Mouse (Mus musculus) erythroblast, embryonic 14.5 days (primary cell): Measurements from ENCODE around the gene Olfr1230. TPM values are rescaled to one million over a fixed set of nuclear protein-coding genes. Genes with fewer than 3 reads are reported as not detected.

Experiments used
- H3K27me3 ChIP-seq: 2 replicates; pipeline ENCODE4 v1.6.1; 2012; ENCODE audit warnings: inconsistent platforms; ENCODE audit not compliant: control insufficient read depth
- H3K36me3 ChIP-seq: 2 replicates; pipeline ENCODE4 v1.6.1; 2012; ENCODE audit warnings: mild to moderate bottlenecking, inconsistent platforms; ENCODE audit not compliant: control insufficient read depth
- H3K4me1 ChIP-seq: 2 replicates; pipeline ENCODE4 v1.6.1; 2012; ENCODE audit warnings: inconsistent platforms; ENCODE audit not compliant: control insufficient read depth
- H3K4me3 ChIP-seq: replicated peaks from 2 replicates; pipeline ENCODE3; 2012; ENCODE audit warnings: moderate library complexity, mild to moderate bottlenecking, inconsistent platforms
- H3K9me3 ChIP-seq: 2 replicates; pipeline ENCODE4 v1.6.1; 2012; ENCODE audit warnings: low read length, inconsistent platforms, mixed read lengths; ENCODE audit not compliant: control insufficient read depth
- GATA1 ChIP-seq: IDR thresholded peaks from 2 replicates; pipeline ENCODE4 v1.6.1; 2012; ENCODE audit warnings: low read length, inconsistent platforms, mixed read lengths
- TAL1 ChIP-seq: IDR thresholded peaks from 3 replicates; pipeline ENCODE4 v1.6.1; 2012; ENCODE audit warnings: low read length, inconsistent platforms, mixed read lengths
- polyA plus RNA-seq: library from polyadenylated mRNA; stranded (reverse); fragments of >175 nt; gene quantifications from 2 replicates; pipeline ENCODE4 v1.2.3, GENCODE M21; 2012

The Olfr1230 gene
- not detected in 2 replicates for polyA plus RNA-seq

DNA sequence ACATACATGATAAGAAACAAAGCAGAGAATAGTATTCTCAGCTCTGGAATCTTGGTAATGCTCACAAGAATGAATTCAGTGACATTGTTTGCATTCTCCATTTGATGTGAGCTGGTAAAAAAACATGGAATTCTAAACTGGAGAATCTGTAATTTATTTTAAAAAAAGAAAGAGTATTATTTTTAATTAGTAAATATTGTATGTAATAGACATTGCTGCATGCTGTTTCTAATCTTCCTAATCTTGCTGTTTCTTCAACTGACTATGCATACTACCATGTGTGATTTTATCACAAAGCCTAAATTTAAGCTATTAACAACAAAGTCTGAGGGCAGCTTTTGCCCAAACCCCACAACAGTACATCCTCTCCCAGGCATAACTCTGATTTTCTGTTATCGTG, at the start of gene Olfr1230:
TSS of gene Olfr1230 (minus strand) at position 101 of the 400 bp plus-strand sequence.
- Histone ChIP-seq H3K9me3 (0 out of 2 replicates have a peak, but pooled peaks cover 2% of the 10 kb centered on the region), H3K36me3 (no peaks in the 10 kb centered on the region), H3K4me1 (no peaks in the 10 kb centered on the region), H3K4me3 (no peak within 1 kb of the TSS), H3K27me3 (no peaks in the 10 kb centered on the region)
- TF ChIP-seq TAL1 (no peak), GATA1 (no peak)

DNA sequence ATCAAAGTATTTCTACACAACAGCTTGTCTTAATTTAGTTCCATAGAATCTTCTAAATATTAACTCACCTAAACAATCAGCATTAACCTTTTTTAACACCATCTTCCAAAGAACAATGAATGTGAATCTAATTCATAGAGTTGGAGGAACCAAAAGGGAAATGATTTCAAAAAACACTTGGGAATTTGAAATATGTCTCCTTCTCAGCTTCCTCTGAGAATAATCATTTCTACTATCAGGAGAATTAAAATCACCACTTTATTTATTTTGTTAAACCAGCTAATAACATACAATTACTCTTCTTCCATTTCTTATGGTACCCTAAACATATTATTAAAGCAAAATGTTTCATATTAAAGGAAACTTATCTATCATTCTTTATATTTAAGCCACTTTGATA, 45.2 kb upstream of the Olfr1230 start, which contains the start of gene Olfr1233:
TSS of gene Olfr1233 (minus strand) at position 101 of the 400 bp plus-strand sequence.
- Histone ChIP-seq H3K4me1 (no peaks in the 10 kb centered on the region), H3K4me3 (no peak within 1 kb of the TSS), H3K27me3 (no peaks in the 10 kb centered on the region), H3K36me3 (no peaks in the 10 kb centered on the region), H3K9me3 (no peaks in the 10 kb centered on the region; the same call in 1 of the 2 replicates)
- TF ChIP-seq GATA1 (no peak), TAL1 (no peak)

DNA sequence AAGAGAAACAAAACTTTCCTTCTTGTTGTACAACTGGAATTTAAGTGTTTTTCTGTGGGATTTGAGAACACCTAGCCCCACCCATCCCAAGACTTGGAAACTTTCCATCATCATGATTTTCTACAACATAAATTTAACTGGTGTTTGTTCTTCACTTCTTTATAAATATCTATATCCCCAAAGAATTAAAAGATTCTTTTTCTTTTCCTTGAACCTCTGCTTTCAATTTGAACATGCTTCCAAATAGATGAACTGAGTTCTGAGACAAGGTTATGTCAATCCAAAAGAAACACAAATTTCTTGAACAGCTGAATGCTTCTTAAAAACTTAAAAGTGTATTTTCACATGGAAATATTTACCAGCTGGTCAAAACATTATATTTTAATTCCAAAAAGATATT, 32.5 kb upstream of the Olfr1230 start, which contains the start of gene Olfr1232:
TSS of gene Olfr1232 (minus strand) at position 101 of the 400 bp plus-strand sequence.
- Histone ChIP-seq H3K9me3 (no peaks in the 10 kb centered on the region; the same call in none of the 2 replicates), H3K4me3 (no peak within 1 kb of the TSS), H3K27me3 (no peaks in the 10 kb centered on the region), H3K36me3 (no peaks in the 10 kb centered on the region), H3K4me1 (no peaks in the 10 kb centered on the region)
- no peak for TF ChIP-seq GATA1
- TF ChIP-seq TAL1, result no peak

DNA sequence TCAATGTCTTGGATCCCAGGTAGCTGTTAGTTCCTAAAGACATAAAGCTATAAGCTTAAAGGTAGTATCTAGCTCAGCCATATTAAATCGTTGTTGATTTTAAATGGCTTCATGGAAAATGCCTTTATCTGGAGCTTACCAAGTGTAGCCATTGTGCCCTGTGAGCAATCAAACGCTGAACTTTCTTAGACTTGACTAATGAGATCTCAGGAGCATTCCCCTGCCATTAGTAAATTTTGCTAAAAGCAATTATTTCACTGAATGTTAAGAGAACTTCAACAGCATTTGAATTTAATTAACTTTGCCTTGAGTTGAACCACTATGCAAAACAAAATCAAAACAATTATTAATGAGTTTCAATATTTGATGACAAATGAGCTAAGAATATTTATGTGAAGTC, 9.9 kb upstream of the Olfr1230 start, which contains the start of gene Olfr1231:
TSS of gene Olfr1231 (minus strand) at position 101 of the 400 bp plus-strand sequence.
- no peaks in the 10 kb centered on the region for H3K36me3 ChIP-seq
- H3K4me3 ChIP-seq, result no peak within 1 kb of the TSS
- H3K27me3 ChIP-seq, result no peaks in the 10 kb centered on the region
- H3K4me1 ChIP-seq, result no peaks in the 10 kb centered on the region
- no peaks in the 10 kb centered on the region; the same call in 1 of the 2 replicates for H3K9me3 ChIP-seq
- TF ChIP-seq GATA1, result no peak
- no peak for TF ChIP-seq TAL1

DNA sequence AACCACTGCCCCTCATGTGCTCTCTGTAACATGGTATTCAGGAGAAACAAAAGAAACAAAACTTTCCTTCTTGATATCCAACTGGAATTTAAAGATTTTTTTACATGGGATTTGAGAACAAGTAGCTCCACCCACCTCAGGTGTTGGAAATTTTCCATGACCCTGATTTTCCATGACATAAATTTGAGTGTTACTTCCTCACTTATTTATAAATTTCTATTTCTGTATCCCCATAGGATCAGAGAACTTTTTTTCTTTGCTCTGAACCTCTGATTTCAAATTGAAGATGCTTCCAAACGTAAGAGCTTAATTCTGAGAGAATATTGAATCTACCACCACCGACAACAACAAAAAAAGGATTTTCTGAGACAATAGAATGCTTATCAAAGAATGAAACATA, 9.2 kb downstream of the Olfr1230 start, which contains the start of gene Olfr1229:
TSS of gene Olfr1229 (minus strand) at position 101 of the 400 bp plus-strand sequence.
- Histone ChIP-seq H3K4me1 (no peaks in the 10 kb centered on the region), H3K27me3 (no peaks in the 10 kb centered on the region), H3K9me3 (no peaks in the 10 kb centered on the region), H3K36me3 (no peaks in the 10 kb centered on the region), H3K4me3 (no peak within 1 kb of the TSS)
- TF ChIP-seq GATA1 (no peak), TAL1 (no peak)

DNA sequence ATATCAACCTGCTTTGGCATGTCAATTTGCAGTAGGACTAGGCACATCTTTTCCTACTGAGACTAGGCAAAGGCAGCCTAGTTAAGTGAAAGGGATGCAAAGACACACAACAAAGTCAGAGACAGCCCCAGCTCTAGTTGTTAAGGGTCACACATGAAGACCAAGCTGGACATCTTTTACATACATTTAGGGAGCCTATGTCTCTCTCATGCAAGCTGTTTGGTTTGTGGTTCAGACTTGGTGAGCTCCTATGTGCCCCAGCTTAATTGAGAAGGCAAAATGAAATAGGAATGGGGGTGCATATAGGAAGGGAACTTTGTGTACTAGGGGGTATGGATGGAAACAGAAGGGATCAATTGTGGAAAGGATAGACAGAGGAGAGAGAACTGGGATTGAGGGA, 43.1 kb downstream of the Olfr1230 start, which contains the start of gene Olfr1228:
TSS of gene Olfr1228 (minus strand) at position 101 of the 400 bp plus-strand sequence.
- Histone ChIP-seq H3K27me3 (no peaks in the 10 kb centered on the region), H3K9me3 (no peaks in the 10 kb centered on the region), H3K4me3 (no peak within 1 kb of the TSS), H3K36me3 (no peaks in the 10 kb centered on the region), H3K4me1 (no peaks in the 10 kb centered on the region)
- TF ChIP-seq GATA1 (no peak), TAL1 (no peak)

Other genes starting within 250 kb of the Olfr1230 start
- gene Olfr1218, start 236.1 kb downstream of the Olfr1230 start, polyA plus RNA-seq, result not detected in 2 replicates
- not detected in 2 replicates for gene Olfr1219, start 213.8 kb downstream of the Olfr1230 start, polyA plus RNA-seq
- not detected in 2 replicates for gene Olfr1220, start 190.4 kb downstream of the Olfr1230 start, polyA plus RNA-seq
- not detected in 2 replicates for gene Olfr1221, start 180.0 kb downstream of the Olfr1230 start, polyA plus RNA-seq
- not detected in 2 replicates for gene Olfr1222, start 164.2 kb downstream of the Olfr1230 start, polyA plus RNA-seq
- not detected in 2 replicates for gene Olfr1223, start 145.7 kb downstream of the Olfr1230 start, polyA plus RNA-seq
- not detected in 2 replicates for gene Olfr1224-ps1, start 133.2 kb downstream of the Olfr1230 start, polyA plus RNA-seq
- gene Olfr1225, start 122.6 kb downstream of the Olfr1230 start, polyA plus RNA-seq, result not detected in 2 replicates
- not detected in 2 replicates for gene Olfr1226, start 97.2 kb downstream of the Olfr1230 start, polyA plus RNA-seq
- not detected in 2 replicates for gene Olfr1228, start 43.2 kb downstream of the Olfr1230 start, polyA plus RNA-seq
- not detected in 2 replicates for gene Olfr1229, start 9.3 kb downstream of the Olfr1230 start, polyA plus RNA-seq
- not detected in 2 replicates for gene Olfr1231, start 9.8 kb upstream of the Olfr1230 start, polyA plus RNA-seq
- gene Olfr1232, start 32.4 kb upstream of the Olfr1230 start, polyA plus RNA-seq, result not detected in 2 replicates
- not detected in 2 replicates for gene Olfr1233, start 45.1 kb upstream of the Olfr1230 start, polyA plus RNA-seq
- gene Olfr1234, start 67.6 kb upstream of the Olfr1230 start, polyA plus RNA-seq, result not detected in 2 replicates
- not detected in 2 replicates for gene Olfr1238, start 112.4 kb upstream of the Olfr1230 start, polyA plus RNA-seq
- not detected in 2 replicates for gene Olfr1239, start 123.1 kb upstream of the Olfr1230 start, polyA plus RNA-seq
- not detected in 2 replicates for gene Olfr1240, start 145.7 kb upstream of the Olfr1230 start, polyA plus RNA-seq
- not detected in 2 replicates for gene Olfr1241, start 189.9 kb upstream of the Olfr1230 start, polyA plus RNA-seq
- gene Olfr1242, start 201.1 kb upstream of the Olfr1230 start, polyA plus RNA-seq, result not detected in 2 replicates
- not detected in 2 replicates for gene Olfr1243, start 234.2 kb upstream of the Olfr1230 start, polyA plus RNA-seq